Mouse (Mus musculus): ENCODE measurements around the gene Mark2.

The Mark2 gene

DNA sequence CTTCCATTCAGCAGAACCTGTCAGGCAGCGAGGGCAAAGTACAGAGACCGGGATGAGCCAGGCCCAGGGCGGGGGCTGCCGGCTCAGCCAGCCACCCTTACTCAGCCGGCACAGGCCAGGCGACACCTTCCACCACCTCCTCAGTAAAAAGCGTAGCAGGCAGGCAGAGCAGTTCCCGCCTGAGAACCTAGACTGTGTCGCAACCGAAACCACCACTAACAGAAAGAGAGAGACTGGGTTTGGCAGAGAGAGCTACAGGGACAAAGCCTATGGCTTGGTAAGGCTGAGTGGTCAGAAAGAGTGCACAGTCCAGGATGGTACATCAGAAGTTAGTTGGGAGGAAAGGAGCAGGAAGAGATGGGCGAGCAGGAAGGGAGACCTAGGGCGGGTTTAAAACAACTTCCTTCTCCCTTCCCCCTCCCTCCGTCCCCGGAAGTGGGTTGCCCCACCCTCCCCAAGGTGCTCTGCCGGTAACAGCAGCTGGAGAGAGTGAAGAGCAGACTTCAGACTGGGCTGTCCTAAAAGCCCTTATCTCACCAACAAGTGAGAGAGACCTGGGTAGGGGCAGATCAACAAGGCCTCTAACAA is 46.5 kb downstream of the Mark2 start:
- DNase-seq (ENCODE audit: low spot score in 2 of 2): no peak

DNA sequence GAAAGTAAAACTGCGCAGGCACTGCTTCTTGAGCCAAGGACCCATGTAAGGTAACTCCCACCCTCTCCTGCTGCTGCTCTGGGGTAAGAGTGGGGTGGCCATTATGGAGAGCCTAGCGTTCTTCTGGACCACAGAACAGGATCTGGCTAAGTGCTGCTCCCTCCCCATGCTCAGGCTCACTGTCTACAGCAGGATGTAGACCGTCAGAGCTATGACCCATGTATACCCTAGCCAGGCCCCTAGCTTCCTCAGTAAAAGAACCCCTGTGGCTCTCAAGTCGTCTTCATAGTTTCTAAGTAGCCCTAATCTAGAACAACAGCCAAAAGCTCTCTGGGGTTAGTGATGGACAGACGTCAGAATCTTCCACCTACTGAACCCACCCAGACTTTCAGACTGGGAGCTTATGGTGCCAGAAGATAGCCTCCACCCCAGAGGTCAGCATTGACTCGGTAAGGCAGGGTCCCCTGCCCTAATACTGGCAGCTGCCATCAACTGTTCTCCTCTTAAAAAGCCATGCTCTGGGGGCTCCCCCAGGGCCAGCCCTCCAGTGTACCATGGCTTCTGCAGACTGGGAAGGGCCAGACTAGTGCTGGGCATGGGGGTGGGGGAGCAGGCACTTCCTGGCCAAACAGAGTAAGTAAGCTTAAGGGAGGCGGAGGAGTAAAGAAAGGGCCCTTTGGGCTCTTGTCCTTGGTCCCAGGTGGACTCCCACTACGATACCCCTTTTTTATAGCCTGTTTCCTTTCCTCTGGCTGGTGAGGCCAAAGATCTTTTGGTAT is 47.4 kb downstream of the Mark2 start:
- no peak for DNase-seq (ENCODE audit: low spot score in 2 of 2)

DNA sequence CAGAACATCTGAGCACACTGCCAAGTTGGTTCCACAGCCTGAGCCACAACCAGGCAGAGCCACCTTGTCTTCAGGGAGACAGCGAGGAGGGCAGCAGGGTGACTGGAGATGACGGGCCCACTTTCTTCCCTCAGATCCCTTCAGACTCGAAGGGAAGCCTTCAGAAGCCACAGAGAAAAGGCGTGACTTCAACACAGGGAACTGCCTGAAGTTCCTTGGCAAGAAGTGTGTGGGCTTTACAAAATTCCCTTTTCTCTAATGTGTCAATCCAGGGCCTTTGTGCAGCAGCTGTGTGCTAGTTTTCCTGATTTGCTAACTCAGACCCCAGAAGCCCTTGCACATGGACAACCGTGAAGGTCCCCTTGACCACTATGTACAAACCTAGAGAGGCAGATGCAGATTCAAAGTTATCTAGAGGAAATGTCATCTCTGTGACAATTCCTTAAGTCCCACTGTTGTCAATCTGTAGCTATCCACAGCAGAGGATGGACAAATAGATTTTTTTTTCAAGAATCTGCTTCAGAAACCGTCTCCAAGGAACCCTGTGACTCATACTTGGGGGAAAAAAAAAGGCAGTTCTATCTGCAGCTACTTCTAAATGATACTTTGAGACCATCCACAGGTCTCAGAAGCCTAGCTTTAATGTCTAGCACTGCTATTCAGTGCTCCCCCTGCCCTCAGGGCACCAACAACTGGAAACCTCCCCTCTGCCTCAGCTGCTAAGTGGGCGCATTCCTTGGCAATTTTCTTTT is 49.5 kb downstream of the Mark2 start:
- DNase-seq (ENCODE audit: low spot score in 2 of 2): no peak

DNA sequence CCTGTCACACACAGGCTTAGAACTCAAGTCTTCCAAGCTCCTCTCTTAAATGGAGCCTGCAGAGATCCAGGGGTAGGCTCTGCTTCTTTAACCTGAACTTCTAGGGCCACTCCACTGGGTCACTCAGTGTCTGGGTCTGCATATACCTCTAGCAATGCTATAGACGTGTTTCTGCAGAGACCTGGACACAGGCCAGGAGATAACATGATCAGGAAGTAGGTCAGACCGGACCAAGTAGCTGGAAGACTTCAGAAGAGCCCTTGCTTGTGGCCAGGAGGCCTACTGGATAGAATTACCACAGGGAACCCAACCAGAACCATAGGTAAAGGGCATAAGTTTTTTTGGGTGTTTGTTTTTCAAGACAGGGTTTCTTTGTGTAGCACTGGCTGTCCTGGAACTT is 51.9 kb downstream of the Mark2 start:
- DNase-seq (ENCODE audit: low spot score in 2 of 2): no peak

DNA sequence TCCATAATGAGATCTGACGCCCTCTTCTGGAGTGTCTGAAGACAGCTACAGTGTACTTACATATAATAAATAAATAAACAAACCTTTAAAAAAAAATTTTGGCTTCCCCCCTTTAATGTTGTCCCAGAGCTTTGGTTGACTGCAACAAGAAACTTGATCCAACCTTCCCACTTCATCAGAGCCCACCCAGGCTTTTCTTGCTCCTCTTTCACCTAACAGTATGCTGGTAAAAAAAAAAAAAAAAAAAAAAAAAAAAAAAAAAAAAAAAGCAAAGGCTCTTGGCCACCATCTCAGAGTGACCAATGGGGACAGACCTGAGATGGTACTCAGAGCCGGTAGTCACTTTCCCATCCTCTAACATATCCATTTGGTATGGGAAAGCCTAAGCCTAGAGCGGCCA is 53.4 kb downstream of the Mark2 start:
- DNase-seq (ENCODE audit: low spot score in 2 of 2): no peak

GRCm38 (mm10) chr19:7286563-7287315 is 54.9 kb downstream of the Mark2 start:
- DNase-seq (ENCODE audit: low spot score in 2 of 2): no peak

DNA sequence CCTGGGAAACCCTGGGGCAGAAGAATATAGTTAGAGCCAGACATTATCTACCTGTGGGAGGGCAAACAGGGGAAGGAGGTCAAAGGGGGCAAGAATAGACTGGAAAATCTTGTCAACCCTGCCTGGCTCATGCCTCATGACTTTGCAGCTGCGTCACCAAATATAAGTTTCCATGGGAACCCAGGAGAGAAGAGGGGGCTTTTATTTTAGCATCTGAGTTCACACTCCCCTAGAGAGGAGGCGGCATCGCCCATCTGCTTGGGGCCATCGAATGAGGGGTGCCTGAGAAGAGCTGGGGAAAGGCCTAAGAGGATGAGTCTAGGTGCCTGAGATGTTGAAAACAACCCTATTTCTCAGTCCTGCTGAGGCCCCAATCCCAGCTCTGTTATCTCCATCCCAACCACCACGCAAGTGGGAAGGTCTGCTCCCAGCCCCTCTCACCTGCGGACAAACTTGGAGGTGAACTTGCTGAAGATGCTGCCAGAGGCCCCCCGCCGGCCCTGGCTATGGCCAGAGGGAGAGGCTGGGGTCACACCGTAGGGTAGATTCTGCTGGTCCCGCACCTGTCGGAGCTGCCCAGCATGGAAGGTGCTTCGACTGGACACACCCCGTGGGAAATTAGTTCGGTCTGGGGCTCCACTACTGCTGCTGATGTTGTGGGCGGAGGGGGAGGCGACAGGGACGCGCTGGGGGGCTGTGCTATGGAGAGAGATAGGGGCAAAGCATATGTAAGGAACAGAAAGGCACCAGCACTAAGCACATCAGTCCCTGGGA is 60.9 kb downstream of the Mark2 start:
- DNase-seq (ENCODE audit: low spot score in 2 of 2): peak; percentile 78 to 89

- peak in 1 of 2 experiments; percentile 44 for DNase-seq (ENCODE audit: low spot score in 2 of 2)
These were observed 62.5 kb downstream of the Mark2 start for GRCm38 (mm10) chr19:7279114-7279513.

DNA sequence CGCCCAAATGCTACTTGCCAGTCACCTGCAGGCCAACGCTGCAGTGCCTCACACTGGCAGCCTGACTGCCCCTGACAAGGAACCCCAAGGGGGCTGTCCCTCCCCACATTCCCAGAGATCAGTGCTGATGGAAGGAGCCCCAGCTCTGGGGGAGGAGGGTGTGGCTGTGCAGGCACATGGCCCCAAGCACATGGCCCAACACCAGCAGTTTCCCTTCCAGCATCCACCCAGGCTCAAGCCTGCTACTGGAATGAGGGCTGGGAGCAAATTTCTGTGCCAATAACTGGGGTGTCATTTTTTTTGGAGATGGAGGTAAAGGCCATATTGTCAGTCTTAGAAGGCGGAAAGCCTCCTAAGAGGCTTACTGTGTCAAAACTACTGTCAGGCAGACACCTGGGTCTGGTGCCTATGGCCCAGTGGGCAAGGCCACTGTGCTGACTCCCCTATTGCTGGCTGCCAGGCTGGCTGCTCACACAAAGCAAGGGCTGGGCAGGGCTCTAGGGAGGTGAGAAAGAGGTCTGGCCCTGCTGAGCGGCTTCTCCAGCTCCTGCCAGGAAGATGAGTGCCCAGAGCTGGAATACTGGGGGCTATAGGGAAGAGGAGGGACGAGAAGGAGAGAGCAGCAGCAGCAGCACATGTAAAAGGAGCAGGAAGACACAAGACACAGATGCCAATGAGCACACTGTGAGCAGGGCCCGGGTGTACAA is 63.3 kb downstream of the Mark2 start:
- peak in 1 of 2 experiments; percentile 19 for DNase-seq (ENCODE audit: low spot score in 2 of 2)

GRCm38 (mm10) chr19:7276796-7277195 is 64.9 kb downstream of the Mark2 start:
- DNase-seq (ENCODE audit: low spot score in 2 of 2): no peak

DNA sequence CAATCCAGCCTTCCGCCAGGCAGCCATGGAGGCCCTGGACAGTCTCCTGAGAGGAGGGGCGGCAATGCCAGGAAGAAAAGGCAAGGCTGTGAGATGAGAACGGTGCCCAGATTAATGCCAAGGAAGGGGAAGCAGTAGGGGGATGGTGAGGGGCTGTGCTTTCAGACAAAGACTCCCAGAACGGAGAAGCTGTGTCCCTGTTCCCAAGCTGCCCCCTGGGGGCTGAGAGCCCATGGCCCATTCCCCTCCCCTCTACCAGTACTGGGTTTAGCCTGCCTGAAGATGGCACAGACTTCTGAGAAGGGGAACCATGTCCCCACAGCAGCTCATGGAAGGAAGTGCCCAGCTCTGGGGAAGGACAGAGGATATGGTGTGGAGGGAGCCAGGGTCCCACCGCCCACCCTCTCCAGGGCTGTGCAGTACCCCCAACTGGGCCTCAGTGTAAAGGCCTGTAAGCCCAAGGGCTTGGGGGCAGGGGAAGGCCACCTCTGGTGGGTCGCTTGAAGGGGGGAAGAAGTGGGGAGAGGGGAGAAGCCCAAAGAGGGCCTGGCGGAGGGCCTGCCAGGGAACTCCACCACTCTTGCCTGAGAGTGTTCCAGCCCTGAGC is 65.5 kb downstream of the Mark2 start:
- no peak for DNase-seq (ENCODE audit: low spot score in 2 of 2)

- peak in 1 of 2 experiments; percentile 12 for DNase-seq (ENCODE audit: low spot score in 2 of 2)
These were observed 66.4 kb downstream of the Mark2 start for GRCm38 (mm10) chr19:7275131-7275789.

DNA sequence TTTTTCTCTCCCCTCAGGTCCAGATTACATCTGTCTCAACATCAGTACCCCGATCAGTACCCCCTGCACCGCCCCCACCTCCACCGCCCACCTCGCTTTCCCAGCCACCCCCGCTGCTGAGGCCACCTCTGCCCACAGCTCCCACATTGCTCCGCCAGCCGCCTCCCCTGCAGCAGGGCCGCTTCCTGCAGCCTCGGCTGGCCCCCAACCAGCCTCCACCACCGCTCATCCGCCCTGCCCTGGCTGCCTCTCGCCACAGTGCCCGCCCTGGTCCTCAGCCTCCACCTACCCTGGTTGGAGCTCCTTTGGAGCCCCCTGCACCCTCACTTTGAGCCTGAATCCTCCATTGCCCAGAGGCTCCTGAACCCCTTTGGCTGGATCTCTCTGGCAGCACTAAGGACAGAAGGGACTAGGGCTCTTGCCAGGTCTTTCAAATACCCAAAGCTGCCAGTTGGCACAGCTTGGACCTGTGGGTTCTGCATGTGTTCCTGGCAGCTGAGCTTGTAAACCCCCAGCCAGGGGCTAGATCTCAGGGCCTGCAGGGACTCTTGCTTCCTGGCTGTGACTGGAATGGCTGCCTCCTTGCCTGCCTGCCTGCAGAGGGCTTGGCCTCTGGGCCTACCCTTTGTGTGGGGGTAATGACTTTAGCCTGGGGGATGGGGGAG is 67.2 kb downstream of the Mark2 start:
- DNase-seq (ENCODE audit: low spot score in 2 of 2): peak in 1 of 2 experiments; percentile 63

- DNase-seq (ENCODE audit: low spot score in 2 of 2): no peak
These were observed 68.2 kb downstream of the Mark2 start for GRCm38 (mm10) chr19:7273486-7273885.

DNA sequence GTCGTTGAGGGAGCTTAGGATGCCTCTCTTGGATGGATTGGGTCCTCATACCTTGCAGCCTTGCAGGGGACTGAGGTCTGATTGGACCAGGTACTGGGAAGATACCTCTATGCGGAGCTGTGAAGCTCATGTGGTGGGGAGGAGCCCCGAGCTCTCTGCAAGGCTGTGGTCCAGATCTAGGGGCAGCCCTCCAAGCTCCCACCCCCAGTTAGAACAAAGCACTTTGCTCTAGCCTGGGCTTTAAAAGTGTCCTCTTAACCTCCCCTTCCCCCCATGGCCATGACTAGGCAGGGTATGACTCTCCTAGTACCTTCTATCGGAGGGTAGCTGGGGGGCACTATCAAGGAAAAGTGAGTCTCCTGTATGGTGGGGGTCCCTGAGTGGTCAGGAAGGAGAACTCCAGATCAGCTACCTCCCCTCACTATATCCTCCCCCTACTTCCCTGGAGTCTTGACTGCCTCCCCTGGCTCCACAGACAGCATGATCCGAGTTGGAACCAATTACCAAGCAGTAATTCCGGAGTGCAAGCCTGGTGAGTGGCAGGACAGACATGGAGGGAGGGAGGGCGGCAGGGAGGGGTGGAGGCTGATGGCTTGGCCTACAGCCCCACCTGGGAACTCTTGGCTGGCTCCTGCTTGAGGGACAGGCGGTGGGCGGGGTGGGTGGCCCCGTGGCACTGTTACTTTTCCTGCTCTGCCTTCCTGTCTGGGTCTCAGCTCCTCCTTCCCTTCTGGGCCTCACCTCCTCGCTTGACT is 72.2 kb downstream of the Mark2 start:
- no peak for DNase-seq (ENCODE audit: low spot score in 2 of 2)

- peak in 1 of 2 experiments; percentile 69 for DNase-seq (ENCODE audit: low spot score in 2 of 2)
These were observed 73.0 kb downstream of the Mark2 start for GRCm38 (mm10) chr19:7268722-7269090.

DNA sequence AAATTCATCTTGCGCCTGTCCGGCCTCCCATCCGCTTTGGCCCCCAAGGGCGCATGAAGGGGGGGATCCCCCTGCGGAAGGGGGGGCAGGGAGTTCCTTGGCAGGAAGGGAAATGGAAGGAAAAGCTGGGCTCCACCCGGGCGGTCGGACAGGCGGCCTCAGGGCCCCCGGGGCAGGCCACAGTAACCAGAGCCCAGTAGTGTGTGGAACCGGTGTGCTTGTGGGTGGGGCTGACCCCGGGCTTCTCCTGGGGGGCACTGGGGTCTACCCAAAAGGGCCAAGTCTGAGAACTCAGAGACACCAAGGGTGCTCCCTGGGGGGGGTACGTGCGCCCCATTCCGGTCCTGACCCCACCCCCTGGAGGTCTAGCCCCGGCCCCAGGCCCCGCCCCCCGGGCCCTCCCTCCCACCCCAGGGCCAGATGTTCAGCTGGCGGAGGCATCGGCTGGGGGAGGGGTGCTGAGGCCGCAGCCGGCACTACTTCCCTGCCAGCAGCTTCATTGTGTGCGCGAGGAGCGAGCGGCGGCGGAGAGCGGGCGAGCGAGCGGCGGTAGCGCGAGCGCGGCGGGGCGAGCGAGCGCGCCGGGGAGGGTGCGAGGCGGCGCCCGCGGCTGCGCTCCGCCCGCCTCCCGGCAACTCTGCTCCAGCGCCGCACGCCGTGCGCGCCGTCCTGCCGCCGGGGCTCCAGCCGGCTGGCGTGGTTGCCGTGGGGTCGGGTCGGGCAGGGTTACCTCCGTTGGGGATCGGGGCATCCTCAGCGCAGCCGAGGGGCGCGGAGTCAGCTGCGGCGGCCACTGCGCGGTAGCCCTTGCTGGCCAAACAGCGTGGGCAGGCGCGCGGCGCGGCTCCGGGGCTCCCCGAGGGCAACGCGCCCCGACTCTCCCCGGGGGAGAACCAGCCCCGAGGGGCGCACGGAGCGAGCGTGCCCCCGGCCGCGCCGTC is 73.6 kb downstream of the Mark2 start:
- DNase-seq (ENCODE audit: low spot score in 2 of 2): peak; percentile 53 to 64
